Mouse (Mus musculus) gastrocnemius, postnatal 36 days (tissue): ENCODE measurements around the gene Spats2l. TPM values are rescaled to one million over a fixed set of nuclear protein-coding genes. Genes with fewer than 3 reads are reported as not detected.

Experiments used
- DNase-seq, 2 experiments: peaks; one replicate each; pipeline ENCODE4 v3.0.0; 2022
- intact Hi-C: fragments of 180-260 bp; cut with DNase I; formaldehyde crosslinking; loops from one replicate; pipeline ENCODE4 v1.15.1; 2025
- total RNA-seq, 2 experiments: library from RNA; stranded (reverse); gene quantifications; 2 replicates each; pipeline ENCODE4 v1.2.3; 2021

The Spats2l gene
- total RNA-seq, 2 experiments from 2014 or later, result 3.8 to 4.0 TPM

DNA sequence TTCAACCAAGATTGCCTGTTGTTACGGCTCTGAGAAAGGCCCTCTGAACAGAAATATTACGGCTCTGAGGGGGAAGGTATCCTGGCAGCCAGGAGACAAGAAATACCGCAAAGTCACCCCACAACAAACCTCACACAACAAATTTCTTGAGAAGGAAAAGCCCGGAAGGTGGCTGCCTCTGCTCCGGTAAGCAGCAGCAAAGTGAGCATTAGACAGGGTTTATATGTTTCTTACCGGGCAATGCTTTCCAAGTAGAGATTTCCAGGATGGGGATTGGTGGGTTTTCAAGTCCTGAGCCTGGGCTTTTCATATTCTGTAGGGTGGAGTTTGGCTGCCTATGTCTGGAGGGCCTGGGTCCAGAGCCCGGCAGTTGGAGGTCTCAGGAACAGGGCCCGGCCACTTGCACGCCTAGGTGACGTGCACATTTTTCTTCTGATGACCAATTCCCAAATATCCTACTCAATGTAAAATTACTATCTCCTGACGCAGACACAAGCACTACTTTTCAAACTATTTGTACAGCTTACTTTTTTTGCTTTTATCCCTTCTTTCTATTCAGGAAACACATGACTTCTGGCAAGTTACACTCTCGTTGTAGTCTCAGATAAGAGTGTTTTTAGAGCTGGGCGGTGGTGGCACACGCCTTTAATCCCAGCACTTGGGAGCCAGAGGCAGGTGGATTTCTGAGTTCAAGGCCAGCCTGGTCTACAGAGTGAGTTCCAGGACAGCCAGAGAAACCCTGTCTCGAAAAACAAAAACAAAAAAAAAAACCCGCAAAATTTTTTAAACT is 179.8 kb downstream of the Spats2l start:
- intact Hi-C loops, result no loop called here
- DNase-seq, result no peak

DNA sequence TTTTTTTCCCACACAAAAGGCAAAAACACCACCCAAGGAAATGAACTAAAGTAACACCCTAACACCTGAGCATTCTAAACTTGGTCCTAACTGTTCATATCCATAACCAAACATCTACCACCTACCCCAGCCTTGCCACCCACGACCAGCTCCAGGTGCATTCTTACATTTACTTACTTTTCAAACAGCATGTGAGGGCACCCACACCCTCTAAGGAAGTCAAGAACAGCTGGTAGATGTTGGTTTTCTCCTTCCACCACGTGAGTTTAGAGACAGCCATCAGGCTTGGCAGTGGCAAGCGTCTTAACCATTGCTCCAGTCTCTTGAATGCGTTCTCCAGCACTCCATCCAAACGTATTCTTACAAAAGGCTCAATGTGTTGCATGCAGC is 180.4 kb downstream of the Spats2l start:
- intact Hi-C loops, result no loop called here
- DNase-seq, result no peak

DNA sequence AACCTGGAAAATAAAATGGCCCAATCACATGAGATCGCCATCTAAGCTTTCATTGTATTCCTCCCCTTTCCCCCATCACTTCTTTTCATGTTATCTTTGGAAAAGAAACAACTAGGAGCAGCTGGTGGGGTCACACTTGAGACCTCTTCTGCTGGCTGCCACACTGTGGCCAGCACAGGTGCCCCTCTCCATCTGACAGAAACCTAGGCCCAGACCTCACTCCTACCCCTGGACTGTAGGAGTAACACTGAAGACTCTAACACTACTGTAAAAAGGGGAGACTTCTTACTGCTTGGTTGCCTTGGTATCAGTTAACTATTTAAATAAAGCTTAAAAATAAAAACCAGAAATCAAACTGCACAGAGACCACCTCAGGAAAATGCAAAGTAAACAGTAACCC is 181.8 kb downstream of the Spats2l start:
- DNase-seq, result no peak
- intact Hi-C loops, result no loop called here

DNA sequence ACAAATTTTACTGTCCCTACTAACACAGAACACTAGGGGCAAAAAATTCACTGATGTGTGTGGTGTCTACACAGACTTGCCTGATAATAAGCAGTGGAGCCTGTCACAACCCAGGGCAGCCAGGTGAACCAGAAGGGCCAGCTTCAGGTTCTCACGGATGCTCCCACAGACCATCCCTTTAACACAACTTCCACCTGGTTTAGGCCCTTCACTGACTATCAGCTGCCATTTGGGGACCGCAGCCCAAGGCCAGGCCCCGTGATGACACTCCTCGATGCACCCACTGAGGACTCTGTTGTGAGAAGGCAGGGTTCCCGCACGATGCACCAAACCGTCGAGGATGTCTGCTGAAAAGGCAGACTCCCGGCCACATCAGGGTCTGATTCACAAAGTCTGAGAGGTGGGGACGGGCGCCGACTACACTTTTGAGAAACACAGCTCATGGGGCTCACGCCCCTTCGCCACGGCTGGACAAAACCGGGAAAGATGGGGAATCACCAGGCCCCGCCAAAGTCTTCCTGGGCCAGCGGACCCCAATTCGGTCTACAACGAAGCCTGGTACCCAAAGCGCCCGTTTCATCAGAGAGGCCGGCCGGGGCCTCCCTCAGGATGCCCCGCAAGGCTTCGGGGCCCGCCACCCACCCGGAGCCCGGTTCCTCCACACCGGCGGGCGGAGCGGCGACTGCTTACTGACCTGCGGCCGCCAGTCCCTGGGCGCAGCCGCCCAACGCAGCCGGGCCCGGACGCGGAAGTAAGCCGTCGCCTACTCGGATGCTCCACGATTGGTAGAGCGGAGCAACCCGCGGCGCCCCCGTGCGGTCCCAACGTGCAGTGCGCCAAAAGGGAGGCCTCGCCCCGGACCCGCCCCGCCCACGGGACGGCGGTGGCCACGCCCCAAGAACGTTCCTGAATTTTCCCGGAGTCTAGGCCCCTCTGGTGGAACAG is 195.6 kb downstream of the Spats2l start:
- DNase-seq, result peak; percentile 95 to 96
- intact Hi-C loops, result no loop called here

DNA sequence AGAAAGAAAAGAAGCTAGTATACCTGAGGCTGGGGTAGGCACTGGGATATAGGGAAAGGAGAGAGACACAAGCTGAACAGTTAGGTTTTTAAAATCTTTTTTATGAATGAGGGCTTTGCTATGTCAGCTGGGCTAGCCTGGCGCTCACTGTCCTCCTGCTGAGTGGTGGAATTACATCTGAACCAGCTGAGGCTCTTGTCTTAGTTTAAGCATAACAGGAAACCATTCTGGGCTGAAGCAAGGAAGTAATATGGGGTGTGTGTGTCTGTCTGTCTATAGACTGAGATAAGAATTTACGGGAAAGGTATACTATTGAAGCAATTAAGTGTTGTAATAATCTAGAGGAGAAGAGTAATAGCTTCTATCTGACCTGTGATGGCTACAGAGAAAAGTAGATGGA is 197.6 kb downstream of the Spats2l start:
- intact Hi-C loops, result no loop called here

DNA sequence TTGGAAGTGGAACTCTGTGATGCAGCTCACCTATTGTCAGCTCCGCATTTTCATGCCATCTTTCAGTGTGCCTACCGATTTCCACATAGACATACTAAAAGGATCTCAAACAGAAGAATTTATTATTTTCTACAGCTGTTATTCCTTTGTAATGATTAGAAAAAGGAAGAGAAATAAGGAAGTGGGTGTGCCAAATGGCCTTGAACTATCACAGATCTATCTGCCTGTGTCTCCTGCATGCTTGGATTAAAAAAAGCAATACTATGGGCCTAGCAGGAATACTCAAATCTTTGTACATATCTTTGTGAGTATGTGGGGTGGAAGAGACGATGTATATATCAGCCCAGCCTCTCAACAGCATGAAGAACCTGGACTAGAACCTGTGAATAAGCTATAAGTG is 202.9 kb downstream of the Spats2l start:
- intact Hi-C loops, result no loop called here
- no peak for DNase-seq

More for the DNA sequence above, 197.6 kb downstream of the Spats2l start:
- no peak for DNase-seq

DNA sequence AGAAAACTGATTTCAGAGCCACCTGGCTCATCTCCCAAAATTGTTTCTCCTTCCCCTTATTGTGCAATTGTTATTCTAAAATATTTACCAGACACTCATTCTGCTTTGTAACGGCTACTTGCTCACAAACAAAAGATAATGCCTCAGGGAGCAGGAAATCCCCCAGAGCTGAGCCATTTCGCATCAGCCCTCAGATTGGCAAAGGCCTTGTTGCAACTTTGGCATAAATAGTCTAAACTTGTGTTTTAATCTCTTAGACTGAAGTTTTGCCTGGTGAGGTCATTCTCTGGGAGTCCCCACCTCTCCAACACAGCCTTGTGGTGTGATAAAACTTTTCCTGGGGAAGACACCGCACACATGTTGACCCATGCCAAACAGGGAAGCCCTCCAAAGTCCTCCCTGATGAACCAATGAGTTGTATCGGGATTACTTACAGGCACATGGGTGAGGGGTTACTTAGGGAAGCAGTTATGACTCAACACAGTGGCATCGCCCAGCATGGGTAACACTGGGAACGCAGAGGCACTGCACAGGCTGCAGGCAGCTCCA is 215.2 kb downstream of the Spats2l start:
- peak in 1 of 2 experiments; percentile 10 for DNase-seq
- intact Hi-C loops, result no loop called here

DNA sequence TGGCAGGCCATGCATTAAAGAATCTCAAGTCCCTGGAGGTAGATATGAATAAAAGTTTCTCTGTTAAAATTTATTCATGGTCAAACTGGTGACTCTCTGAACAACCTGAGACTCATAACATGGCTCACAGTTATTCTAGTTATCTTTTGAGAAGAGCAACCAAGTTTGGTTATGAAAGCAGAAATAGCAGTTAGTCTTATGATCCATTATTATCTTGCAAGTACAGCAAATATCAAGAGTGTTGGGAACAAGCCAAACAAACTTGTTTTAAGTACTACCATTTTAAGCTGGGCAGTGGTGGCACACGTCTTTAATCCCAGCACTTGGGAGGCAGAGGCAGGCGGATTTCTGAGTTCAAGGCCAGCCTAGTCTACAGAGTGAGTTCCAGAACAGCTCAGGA is 217.3 kb downstream of the Spats2l start:
- DNase-seq, result no peak
- intact Hi-C loops, result no loop called here

DNA sequence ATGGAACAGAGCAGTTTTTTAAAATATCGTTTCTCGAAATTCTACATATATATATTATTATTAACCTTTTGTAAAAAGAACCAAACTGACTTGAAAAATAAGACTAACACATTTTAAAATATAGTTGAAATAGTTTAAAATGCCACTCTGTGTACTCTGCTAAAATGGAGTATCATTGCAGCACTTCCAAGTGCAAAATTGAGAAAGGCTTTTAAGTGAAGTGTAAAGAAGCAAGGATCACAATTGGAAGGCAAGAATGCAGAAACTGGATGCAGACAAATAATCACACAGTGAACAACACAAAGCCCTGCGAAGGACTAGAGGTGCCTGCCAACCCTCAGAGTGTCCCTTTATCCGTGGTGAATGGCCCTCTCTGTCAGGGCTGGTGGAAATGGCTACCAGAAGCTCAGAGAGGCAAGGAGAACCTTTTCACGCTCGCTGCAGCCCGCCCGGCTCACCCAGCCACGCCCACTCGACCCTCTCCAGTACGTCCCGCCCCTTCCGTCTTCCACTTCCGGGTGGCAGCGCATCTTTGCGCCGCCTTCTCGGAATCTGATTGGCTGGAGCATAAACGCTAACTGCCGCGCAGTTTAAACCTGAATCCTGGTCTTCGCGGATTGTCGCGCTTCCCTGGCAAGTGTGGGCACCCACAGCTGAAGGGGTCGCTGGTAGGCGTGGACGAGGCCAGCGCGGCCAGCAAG is 221.6 kb downstream of the Spats2l start, which contains the start of gene Sgo2a:
Gene Sgo2a, plus strand, starts transcription at position 540 of the 701 bp plus-strand sequence.
- intact Hi-C loops, result no loop called here
- peak; percentile 78 to 90 for DNase-seq

DNA sequence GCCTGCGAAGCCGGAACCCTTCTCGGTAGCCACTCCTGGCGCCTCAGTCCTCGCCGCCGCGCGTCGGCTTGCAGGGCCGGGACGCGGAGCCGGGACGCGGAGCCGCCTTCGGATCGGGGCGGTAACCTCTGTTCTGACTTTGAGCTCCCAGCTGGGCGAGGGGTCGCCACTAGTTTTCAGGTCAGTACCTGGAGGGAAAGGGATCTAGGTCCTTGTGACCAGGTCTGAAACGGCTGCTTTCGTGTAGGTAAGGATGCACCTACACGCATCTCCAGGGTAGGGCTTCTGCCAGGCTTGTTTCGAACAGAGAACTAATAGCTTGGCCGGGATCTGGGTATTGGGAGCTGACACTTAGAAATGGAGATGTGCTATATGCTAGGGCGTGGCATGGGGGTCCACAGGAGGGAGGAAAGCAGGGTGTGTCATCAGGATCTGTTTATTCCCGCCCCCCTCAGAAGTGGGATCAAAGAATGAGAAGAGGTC is 222.2 kb downstream of the Spats2l start:
- intact Hi-C loops, result no loop called here
- no peak for DNase-seq

Other genes with a start within 250 kb of the Spats2l start
- gene Sgo2a, start 221.8 kb downstream of the Spats2l start, total RNA-seq, result under 1 TPM; 0.42 to 0.46 TPM
- gene Kctd18, start 244.8 kb downstream of the Spats2l start, total RNA-seq, result 1 to 10 TPM; 4.1 to 5.3 TPM